Mouse (Mus musculus) limb, embryonic 12.5 days (tissue): ENCODE data around the gene Tpx2. TPM values are rescaled to one million over a fixed set of nuclear protein-coding genes. Genes with fewer than 3 reads are reported as not detected.

Experiments
- ATAC-seq: fragments of 200-750 bp; cut with Nextera tagmentation; 2 replicates; pipeline ENCODE4 v1.8.0; 2017; ENCODE audit warnings: low read depth, moderate TSS enrichment; ENCODE audit not compliant: insufficient number of reproducible peaks, insufficient read depth, low FRiP score, low TSS enrichment
- H3K27ac ChIP-seq: fragments of 300-500 bp; sonication (generic); 2 replicates; pipeline ENCODE4 v1.5.1; 2016; ENCODE audit warnings: mild to moderate bottlenecking, moderate library complexity
- H3K27me3 ChIP-seq: fragments of 300-500 bp; sonication (generic); 2 replicates; pipeline ENCODE4 v1.6.1; 2016; ENCODE audit warnings: mild to moderate bottlenecking, moderate library complexity
- H3K36me3 ChIP-seq: fragments of 300-500 bp; sonication (generic); 2 replicates; pipeline ENCODE4 v1.6.1; 2016; ENCODE audit warnings: mild to moderate bottlenecking, moderate library complexity
- H3K4me1 ChIP-seq: fragments of 300-500 bp; sonication (generic); replicated peaks from 2 replicates; pipeline ENCODE4 v1.6.1; 2016
- H3K4me2 ChIP-seq: fragments of 300-500 bp; sonication (generic); 2 replicates; pipeline ENCODE4 v1.6.1; 2016; ENCODE audit warnings: mild to moderate bottlenecking, moderate library complexity
- H3K4me3 ChIP-seq: fragments of 300-500 bp; sonication (generic); replicated peaks from 2 replicates; pipeline ENCODE4 v1.5.1; 2016; ENCODE audit warnings: mild to moderate bottlenecking
- H3K9ac ChIP-seq: fragments of 300-500 bp; sonication (generic); replicated peaks from 2 replicates; pipeline ENCODE4 v1.6.1; 2016; ENCODE audit warnings: mild to moderate bottlenecking, moderate library complexity
- H3K9me3 ChIP-seq: fragments of 300-500 bp; sonication (generic); 2 replicates; pipeline ENCODE4 v1.6.1; 2016; ENCODE audit warnings: mild to moderate bottlenecking, moderate library complexity
- WGBS: fragments of 180-500 bp; shearing (Covaris S2); methylation state at CpG from one replicate; pipeline ENCODE4 v1.1.7; 2016; 5-methylcytosine and 5-hydroxymethylcytosine counted together
- polyA plus RNA-seq: library from polyadenylated mRNA; unstranded; fragments of >200 nt; fragmentation: Nextera tagmentation; extraction: Ambion mirVana; gene quantifications from 2 replicates; pipeline ENCODE4 v1.2.1, GENCODE M21; 2016

Gene Tpx2
- 110 and 114 TPM in 2 replicates for polyA plus RNA-seq

- no peaks in the 10 kb centered on the region for H3K27me3 ChIP-seq
- H3K36me3 ChIP-seq, result peaks cover 12% of the 10 kb centered on the region
- peak within 1 kb of the TSS; percentile 82 for H3K4me3 ChIP-seq
- H3K9me3 ChIP-seq, result no peaks in the 10 kb centered on the region
- H3K4me2 ChIP-seq, result peak within 1 kb of the TSS; percentile 72
- WGBS, result under 1% methylated on average over 34 of the region's 34 CpGs
- peak within 1 kb of the TSS; percentile 72 for H3K9ac ChIP-seq
- peak; percentile 94 for ATAC-seq
- H3K27ac ChIP-seq, result peak within 1 kb of the TSS; percentile 88
- peaks cover 17% of the 10 kb centered on the region for H3K4me1 ChIP-seq
Observed at GRCm38 (mm10) chr2:152847815-152848302, at the start of gene Tpx2. TSS of gene Tpx2 (plus strand) at chr2:152847964.

- WGBS, result 56% methylated on average over 7 of the region's 7 CpGs
Observed at GRCm38 (mm10) chr2:152799954-152800761, 47.6 kb upstream of the Tpx2 start.

GRCm38 (mm10) chr2:152800762-152801113, 47.0 kb upstream of the Tpx2 start:
- Histone ChIP-seq H3K4me1 (peaks cover 23% of the 10 kb centered on the region), H3K36me3 (no peaks in the 10 kb centered on the region), H3K4me2 (no peak overlapping the region), H3K9me3 (no peaks in the 10 kb centered on the region), H3K4me3 (no peak overlapping the region), H3K9ac (no peak overlapping the region), H3K27me3 (no peaks in the 10 kb centered on the region), H3K27ac (no peak overlapping the region)
- no peak for ATAC-seq

More at GRCm38 (mm10) chr2:152799954-152800761, 47.6 kb upstream of the Tpx2 start:
- no peaks in the 10 kb centered on the region for H3K27me3 ChIP-seq
- no peaks in the 10 kb centered on the region for H3K36me3 ChIP-seq
- no peak overlapping the region for H3K9ac ChIP-seq
- no peak overlapping the region for H3K4me3 ChIP-seq
- no peak for ATAC-seq
- no peaks in the 10 kb centered on the region for H3K9me3 ChIP-seq
- H3K4me1 ChIP-seq, result peaks cover 17% of the 10 kb centered on the region
- no peak overlapping the region for H3K27ac ChIP-seq
- H3K4me2 ChIP-seq, result no peak overlapping the region

GRCm38 (mm10) chr2:152802303-152802702, 45.5 kb upstream of the Tpx2 start:
- H3K27ac ChIP-seq, result no peak overlapping the region
- H3K4me3 ChIP-seq, result no peak overlapping the region
- WGBS, result 91% methylated on average over 10 of the region's 10 CpGs
- no peaks in the 10 kb centered on the region for H3K27me3 ChIP-seq
- H3K4me1 ChIP-seq, result peaks cover 31% of the 10 kb centered on the region
- H3K9ac ChIP-seq, result no peak overlapping the region
- no peak overlapping the region for H3K4me2 ChIP-seq
- peaks cover 5% of the 10 kb centered on the region; the same call in 1 of the 2 replicates for H3K36me3 ChIP-seq
- H3K9me3 ChIP-seq, result no peaks in the 10 kb centered on the region
- no peak for ATAC-seq

- Histone ChIP-seq H3K4me2 (no peak overlapping the region), H3K9ac (no peak overlapping the region), H3K9me3 (no peaks in the 10 kb centered on the region), H3K36me3 (peaks cover 5% of the 10 kb centered on the region; the same call in 1 of the 2 replicates), H3K27me3 (no peaks in the 10 kb centered on the region), H3K4me3 (no peak overlapping the region), H3K4me1 (peaks cover 31% of the 10 kb centered on the region), H3K27ac (no peak overlapping the region)
- 80% methylated on average over 5 of the region's 5 CpGs for WGBS
- ATAC-seq, result no peak
Observed at GRCm38 (mm10) chr2:152803081-152803480, 44.7 kb upstream of the Tpx2 start.

GRCm38 (mm10) chr2:152804408-152805110, 43.2 kb upstream of the Tpx2 start:
- Histone ChIP-seq H3K4me2 (peak overlapping the region; percentile 11; the same call in 1 of the 2 replicates), H3K9ac (no peak overlapping the region), H3K36me3 (peaks cover 5% of the 10 kb centered on the region; the same call in 1 of the 2 replicates), H3K4me1 (peaks cover 31% of the 10 kb centered on the region), H3K27ac (peak overlapping the region; percentile 57), H3K27me3 (no peaks in the 10 kb centered on the region), H3K4me3 (no peak overlapping the region), H3K9me3 (no peaks in the 10 kb centered on the region)
- 5% methylated on average over 6 of the region's 6 CpGs for whole genome bisulfite sequencing
- ATAC-seq, result peak; percentile 78; the same call in 1 of the 2 replicates

- Histone ChIP-seq H3K4me3 (no peak overlapping the region), H3K9ac (no peak overlapping the region), H3K4me2 (no peak overlapping the region), H3K27me3 (no peaks in the 10 kb centered on the region), H3K27ac (no peak overlapping the region), H3K4me1 (peaks cover 31% of the 10 kb centered on the region), H3K9me3 (no peaks in the 10 kb centered on the region), H3K36me3 (peaks cover 5% of the 10 kb centered on the region; the same call in 1 of the 2 replicates)
- 29% methylated on average over 5 of the region's 5 CpGs for whole genome bisulfite sequencing
- no peak for ATAC-seq
Observed at GRCm38 (mm10) chr2:152805111-152805490, 42.7 kb upstream of the Tpx2 start.

- peaks cover 5% of the 10 kb centered on the region; the same call in 1 of the 2 replicates for H3K36me3 ChIP-seq
- ATAC-seq, result no peak
- 87% methylated on average over 2 of the region's 2 CpGs for WGBS
- H3K9me3 ChIP-seq, result no peaks in the 10 kb centered on the region
- H3K27me3 ChIP-seq, result no peaks in the 10 kb centered on the region
- H3K27ac ChIP-seq, result no peak overlapping the region
- no peak overlapping the region for H3K4me2 ChIP-seq
- no peak overlapping the region for H3K4me3 ChIP-seq
- no peak overlapping the region for H3K9ac ChIP-seq
- H3K4me1 ChIP-seq, result peaks cover 31% of the 10 kb centered on the region
Observed at GRCm38 (mm10) chr2:152806037-152806436, 41.7 kb upstream of the Tpx2 start.

- H3K36me3 ChIP-seq, result peaks cover 9% of the 10 kb centered on the region; the same call in 1 of the 2 replicates
- H3K4me1 ChIP-seq, result peaks cover 41% of the 10 kb centered on the region
- 84% methylated on average over 3 of the region's 3 CpGs for WGBS
- no peak for ATAC-seq
- no peaks in the 10 kb centered on the region for H3K9me3 ChIP-seq
- no peak overlapping the region for H3K27ac ChIP-seq
- no peaks in the 10 kb centered on the region for H3K27me3 ChIP-seq
- H3K9ac ChIP-seq, result no peak overlapping the region
- no peak overlapping the region for H3K4me2 ChIP-seq
- no peak overlapping the region for H3K4me3 ChIP-seq
Observed at GRCm38 (mm10) chr2:152808178-152808577, 39.6 kb upstream of the Tpx2 start.

- Histone ChIP-seq H3K27me3 (no peaks in the 10 kb centered on the region), H3K9ac (no peak overlapping the region), H3K9me3 (no peaks in the 10 kb centered on the region), H3K4me1 (peaks cover 23% of the 10 kb centered on the region), H3K27ac (peak overlapping the region; percentile 36; the same call in 1 of the 2 replicates), H3K4me2 (no peak overlapping the region), H3K36me3 (peaks cover 9% of the 10 kb centered on the region; the same call in 1 of the 2 replicates), H3K4me3 (no peak overlapping the region)
- WGBS, result 79% methylated on average over 5 of the region's 5 CpGs
- ATAC-seq, result no peak
Observed at GRCm38 (mm10) chr2:152810158-152810941, 37.4 kb upstream of the Tpx2 start.
